Mouse (Mus musculus): ENCODE measurements around the gene Spock1. TPM values are rescaled to one million over a fixed set of nuclear protein-coding genes. Genes with fewer than 3 reads are reported as not detected.
A peak's percentile ranks its signal among the peaks of the same experiment; 100 is the strongest.

Gene Spock1
- polyA plus RNA-seq, 1 experiment from 2014 or later = 0.06 TPM

GRCm38 (mm10) chr13:57686437-57686836 is 221.7 kb downstream of the Spock1 start:
- H3K9me3 ChIP-seq (replicated peaks) = no peaks in the 10 kb centered on the region
- H3K27me3 ChIP-seq = no peaks in the 10 kb centered on the region; the same call in 1 of the 2 replicates
- H3K4me1 ChIP-seq (replicated peaks) = peaks cover 11% of the 10 kb centered on the region
- ATAC-seq (ENCODE audit: insufficient read depth) = no peak
- H3K4me2 ChIP-seq = no peak overlapping the region
- WGBS (ENCODE audit: insufficient replicate concordance) = 58% methylated on average over 5 of the region's 5 CpGs
- no peak overlapping the region for H3K27ac ChIP-seq (replicated peaks)
- H3K36me3 ChIP-seq (replicated peaks) = no peaks in the 10 kb centered on the region
- H3K9ac ChIP-seq = no peak overlapping the region
- no peak overlapping the region for H3K4me3 ChIP-seq (replicated peaks)

- no peak for ATAC-seq (ENCODE audit: insufficient read depth)
- Histone ChIP-seq H3K36me3 (replicated peaks) (no peaks in the 10 kb centered on the region), H3K9me3 (replicated peaks) (no peaks in the 10 kb centered on the region), H3K4me3 (replicated peaks) (no peak overlapping the region), H3K27me3 (no peaks in the 10 kb centered on the region; the same call in 1 of the 2 replicates), H3K9ac (no peak overlapping the region), H3K27ac (replicated peaks) (no peak overlapping the region), H3K4me2 (no peak overlapping the region), H3K4me1 (replicated peaks) (peaks cover 11% of the 10 kb centered on the region)
- WGBS (ENCODE audit: insufficient replicate concordance) = 64% methylated on average over 11 of the region's 11 CpGs
These were observed 222.9 kb downstream of the Spock1 start for GRCm38 (mm10) chr13:57685201-57685600.

GRCm38 (mm10) chr13:57679591-57679990 is 228.5 kb downstream of the Spock1 start:
- Histone ChIP-seq H3K4me3 (replicated peaks) (no peak overlapping the region), H3K36me3 (replicated peaks) (no peaks in the 10 kb centered on the region), H3K27ac (replicated peaks) (no peak overlapping the region), H3K4me1 (replicated peaks) (peaks cover 20% of the 10 kb centered on the region), H3K4me2 (no peak overlapping the region), H3K9me3 (replicated peaks) (no peaks in the 10 kb centered on the region), H3K9ac (no peak overlapping the region), H3K27me3 (no peaks in the 10 kb centered on the region; the same call in 1 of the 2 replicates)
- no peak for ATAC-seq (ENCODE audit: insufficient read depth)
- 61% methylated on average over 2 of the region's 2 CpGs for WGBS (ENCODE audit: insufficient replicate concordance)

GRCm38 (mm10) chr13:57676820-57677219 is 231.3 kb downstream of the Spock1 start:
- no peaks in the 10 kb centered on the region for H3K9me3 ChIP-seq (replicated peaks)
- no peaks in the 10 kb centered on the region; the same call in 1 of the 2 replicates for H3K27me3 ChIP-seq
- H3K9ac ChIP-seq = no peak overlapping the region
- no peak for ATAC-seq (ENCODE audit: insufficient read depth)
- H3K4me1 ChIP-seq (replicated peaks) = peaks cover 41% of the 10 kb centered on the region
- no peak overlapping the region for H3K4me2 ChIP-seq
- H3K27ac ChIP-seq (replicated peaks) = no peak overlapping the region
- H3K36me3 ChIP-seq (replicated peaks) = no peaks in the 10 kb centered on the region
- 67% methylated on average over 1 of the region's 1 CpGs for WGBS (ENCODE audit: insufficient replicate concordance)
- H3K4me3 ChIP-seq (replicated peaks) = no peak overlapping the region

GRCm38 (mm10) chr13:57673399-57673798 is 234.7 kb downstream of the Spock1 start:
- peak overlapping the region; percentile 87 for H3K27ac ChIP-seq (replicated peaks)
- H3K4me1 ChIP-seq (replicated peaks) = peaks cover 62% of the 10 kb centered on the region
- H3K4me2 ChIP-seq = peak overlapping the region; percentile 29
- H3K27me3 ChIP-seq = no peaks in the 10 kb centered on the region
- H3K36me3 ChIP-seq (replicated peaks) = no peaks in the 10 kb centered on the region
- ATAC-seq (ENCODE audit: insufficient read depth) = peak; percentile 72
- no peak overlapping the region for H3K4me3 ChIP-seq (replicated peaks)
- no peak overlapping the region for H3K9ac ChIP-seq
- no peaks in the 10 kb centered on the region for H3K9me3 ChIP-seq (replicated peaks)
- WGBS (ENCODE audit: insufficient replicate concordance) = 56% methylated on average over 1 of the region's 1 CpGs

- peak overlapping the region; percentile 87 for H3K27ac ChIP-seq (replicated peaks)
- peak overlapping the region; percentile 29 for H3K9ac ChIP-seq
- no peak overlapping the region for H3K4me3 ChIP-seq (replicated peaks)
- 23% methylated on average over 3 of the region's 3 CpGs for WGBS (ENCODE audit: insufficient replicate concordance)
- ATAC-seq (ENCODE audit: insufficient read depth) = peak; percentile 96
- no peaks in the 10 kb centered on the region for H3K9me3 ChIP-seq (replicated peaks)
- peak overlapping the region; percentile 48 for H3K4me2 ChIP-seq
- H3K36me3 ChIP-seq (replicated peaks) = no peaks in the 10 kb centered on the region
- peaks cover 68% of the 10 kb centered on the region for H3K4me1 ChIP-seq (replicated peaks)
- no peaks in the 10 kb centered on the region for H3K27me3 ChIP-seq
These were observed 235.4 kb downstream of the Spock1 start for GRCm38 (mm10) chr13:57672762-57673161.

- Histone ChIP-seq H3K9me3 (replicated peaks) (no peaks in the 10 kb centered on the region), H3K27me3 (no peaks in the 10 kb centered on the region), H3K27ac (replicated peaks) (peak overlapping the region; percentile 87), H3K4me2 (peak overlapping the region; percentile 48), H3K36me3 (replicated peaks) (no peaks in the 10 kb centered on the region), H3K9ac (peak overlapping the region; percentile 29), H3K4me1 (replicated peaks) (peaks cover 70% of the 10 kb centered on the region), H3K4me3 (replicated peaks) (no peak overlapping the region; the same call in 1 of the 2 replicates)
- no peak for ATAC-seq (ENCODE audit: insufficient read depth)
- WGBS (ENCODE audit: insufficient replicate concordance) = 69% methylated on average over 9 of the region's 9 CpGs
These were observed 236.2 kb downstream of the Spock1 start for GRCm38 (mm10) chr13:57671919-57672318.

GRCm38 (mm10) chr13:57671322-57671721 is 236.8 kb downstream of the Spock1 start:
- H3K4me1 ChIP-seq (replicated peaks) = peaks cover 74% of the 10 kb centered on the region
- peak overlapping the region; percentile 48 for H3K4me2 ChIP-seq
- H3K36me3 ChIP-seq (replicated peaks) = no peaks in the 10 kb centered on the region
- no peaks in the 10 kb centered on the region for H3K9me3 ChIP-seq (replicated peaks)
- H3K4me3 ChIP-seq (replicated peaks) = no peak overlapping the region
- H3K9ac ChIP-seq = peak overlapping the region; percentile 26; the same call in 1 of the 2 replicates
- 46% methylated on average over 5 of the region's 5 CpGs for WGBS (ENCODE audit: insufficient replicate concordance)
- no peaks in the 10 kb centered on the region for H3K27me3 ChIP-seq
- peak overlapping the region; percentile 87 for H3K27ac ChIP-seq (replicated peaks)
- ATAC-seq (ENCODE audit: insufficient read depth) = no peak

- H3K4me2 ChIP-seq = no peak overlapping the region
- no peak overlapping the region for H3K9ac ChIP-seq
- no peaks in the 10 kb centered on the region for H3K27me3 ChIP-seq
- 65% methylated on average over 3 of the region's 3 CpGs for WGBS (ENCODE audit: insufficient replicate concordance)
- H3K4me3 ChIP-seq (replicated peaks) = no peak overlapping the region
- H3K9me3 ChIP-seq (replicated peaks) = no peaks in the 10 kb centered on the region
- no peaks in the 10 kb centered on the region for H3K36me3 ChIP-seq (replicated peaks)
- no peak for ATAC-seq (ENCODE audit: insufficient read depth)
- peak overlapping the region; percentile 26; the same call in 1 of the 2 replicates for H3K27ac ChIP-seq (replicated peaks)
- peaks cover 66% of the 10 kb centered on the region for H3K4me1 ChIP-seq (replicated peaks)
These were observed 240.5 kb downstream of the Spock1 start for GRCm38 (mm10) chr13:57667621-57668020.

GRCm38 (mm10) chr13:57666173-57666842 is 241.8 kb downstream of the Spock1 start:
- Histone ChIP-seq H3K4me1 (replicated peaks) (peaks cover 66% of the 10 kb centered on the region), H3K36me3 (replicated peaks) (no peaks in the 10 kb centered on the region), H3K27ac (replicated peaks) (peak overlapping the region; percentile 29; the same call in 1 of the 2 replicates), H3K4me3 (replicated peaks) (no peak overlapping the region), H3K4me2 (no peak overlapping the region), H3K9me3 (replicated peaks) (no peaks in the 10 kb centered on the region), H3K27me3 (no peaks in the 10 kb centered on the region), H3K9ac (no peak overlapping the region)
- 58% methylated on average over 9 of the region's 9 CpGs for WGBS (ENCODE audit: insufficient replicate concordance)
- no peak for ATAC-seq (ENCODE audit: insufficient read depth)

GRCm38 (mm10) chr13:57662554-57662953 is 245.6 kb downstream of the Spock1 start:
- Histone ChIP-seq H3K4me1 (replicated peaks) (peaks cover 67% of the 10 kb centered on the region), H3K4me2 (peak overlapping the region; percentile 3; the same call in 1 of the 2 replicates), H3K9ac (no peak overlapping the region), H3K27ac (replicated peaks) (peak overlapping the region; percentile 45; the same call in 1 of the 2 replicates), H3K9me3 (replicated peaks) (no peaks in the 10 kb centered on the region), H3K4me3 (replicated peaks) (no peak overlapping the region), H3K36me3 (replicated peaks) (no peaks in the 10 kb centered on the region), H3K27me3 (no peaks in the 10 kb centered on the region)
- ATAC-seq (ENCODE audit: insufficient read depth) = peak; percentile 58
- 44% methylated on average over 4 of the region's 4 CpGs for WGBS (ENCODE audit: insufficient replicate concordance)
